In genomic region chr13:56103796-56104746, GRCm38 (mm10) we compare ENCODE assay signal across 13 mouse cellular contexts. TPM values are rescaled to one million over a fixed set of nuclear protein-coding genes. Genes with fewer than 3 reads are reported as not detected.
DNase-seq lines count a peak whose midpoint lies in the region; ATAC-seq and TF ChIP-seq lines count a peak whose summit lies in the region.
"Had no signal": no experiment of that assay in that cellular context is flagged by ENCODE, and none has a peak within 500 bp of the region (broad histone marks: within the 10 kb centered on the region; RNA-seq: fewer than 3 reads in every experiment).

No protein-coding gene starts in this region.

- no peak overlapping the region for H3K4me2 ChIP-seq in limb, embryonic 11.5 days (ENCODE audit: low read depth, severe bottlenecking)
- H3K4me2 ChIP-seq in intestine, embryonic 15.5 days (replicated peaks): no peak overlapping the region
- no peak overlapping the region for H3K4me2 ChIP-seq in midbrain, postnatal 0 days (ENCODE audit: low read depth, low read length, poor library complexity, severe bottlenecking)
- H3K4me2 ChIP-seq: liver, embryonic 13.5 days had no signal

- ATAC-seq in limb, embryonic 11.5 days (ENCODE audit: insufficient number of reproducible peaks, low FRiP score, low TSS enrichment, low read depth): no peak
- ATAC-seq in intestine, embryonic 15.5 days: no peak
- ATAC-seq in midbrain, postnatal 0 days (ENCODE audit: low FRiP score): peak; percentile 62
- ATAC-seq: activated CD4-positive, CD25-positive, alpha-beta regulatory T cell, adult 4 months had no signal

- H3K9me3 ChIP-seq in limb, embryonic 11.5 days (ENCODE audit: control insufficient read depth, low read length): no peaks in the 10 kb centered on the region
- no peaks in the 10 kb centered on the region for H3K9me3 ChIP-seq in limb, embryonic 10.5 days (replicated peaks)
- H3K9me3 ChIP-seq in intestine, embryonic 15.5 days: no peaks in the 10 kb centered on the region
- H3K9me3 ChIP-seq in midbrain, postnatal 0 days (ENCODE audit: low read length): no peaks in the 10 kb centered on the region
- H3K9me3 ChIP-seq: liver, embryonic 13.5 days had no signal

- peaks cover 20% of the 10 kb centered on the region for H3K4me1 ChIP-seq in limb, embryonic 11.5 days (ENCODE audit: control insufficient read depth, insufficient read depth, low read length)
- H3K4me1 ChIP-seq in limb, embryonic 10.5 days: peaks cover 53% of the 10 kb centered on the region
- H3K4me1 ChIP-seq in intestine, embryonic 15.5 days (replicated peaks): peaks cover 39% of the 10 kb centered on the region
- H3K4me1 ChIP-seq in midbrain, postnatal 0 days (ENCODE audit: insufficient read depth, low read length): peaks cover 7% of the 10 kb centered on the region; the same call in 1 of the 2 replicates

- H3K27ac ChIP-seq in limb, embryonic 11.5 days (replicated peaks; ENCODE audit: low read depth, low read length): peak overlapping the region; percentile 61
- H3K27ac ChIP-seq in limb, embryonic 10.5 days: no peak overlapping the region
- H3K27ac ChIP-seq in intestine, embryonic 15.5 days: peak overlapping the region; percentile 80; the same call in 1 of the 2 replicates
- peak overlapping the region; percentile 34; the same call in 1 of the 2 replicates for H3K27ac ChIP-seq in midbrain, postnatal 0 days (ENCODE audit: low read depth, low read length)
- no peak overlapping the region for H3K27ac ChIP-seq in gastrocnemius, adult 2 months
- H3K27ac ChIP-seq: heart, adult 2 months; liver, embryonic 13.5 days had no signal

- peaks cover 23% of the 10 kb centered on the region for H3K36me3 ChIP-seq in limb, embryonic 11.5 days (ENCODE audit: control insufficient read depth, insufficient read depth, low read length)
- H3K36me3 ChIP-seq in limb, embryonic 10.5 days: peaks cover 99% of the 10 kb centered on the region
- H3K36me3 ChIP-seq in intestine, embryonic 15.5 days: peaks cover 15% of the 10 kb centered on the region
- H3K36me3 ChIP-seq in midbrain, postnatal 0 days (ENCODE audit: insufficient read depth, low read length): peaks cover 7% of the 10 kb centered on the region; the same call in 1 of the 2 replicates

- intact Hi-C loops in gastrocnemius, adult 2 months (cut with DNase I): no loop called here

- DNase-seq in limb, embryonic 11.5 days (ENCODE audit: low spot score): no peak
- DNase-seq in limb, embryonic 10.5 days (ENCODE audit: low spot score): no peak
- DNase-seq in cerebellum, adult 9-11 months: peak; percentile 68
- DNase-seq in midbrain, postnatal 0 days (ENCODE audit: low spot score): peak; percentile 87
- no peak for DNase-seq in gastrocnemius, adult 2 months
- DNase-seq in yolk sac, embryonic 10.5 days (ENCODE audit: low spot score): no peak
- DNase-seq in c-Kit-positive CD71-positive TER-119-positive erythroid progenitor cells, embryonic 14.5 days (ENCODE audit: low spot score): no peak
- DNase-seq: kidney, adult 2 months; liver, embryonic 13.5 days; spleen, adult 18-20 months had no signal

- no peak overlapping the region for H3K9ac ChIP-seq in limb, embryonic 11.5 days (ENCODE audit: low read length)
- H3K9ac ChIP-seq in intestine, embryonic 15.5 days: no peak overlapping the region
- H3K9ac ChIP-seq in midbrain, postnatal 0 days (replicated peaks; ENCODE audit: low read length, poor library complexity, severe bottlenecking): no peak overlapping the region
- H3K9ac ChIP-seq: liver, embryonic 13.5 days had no signal

- WGBS in limb, embryonic 11.5 days: 90% methylated on average over 26 of the region's 26 CpGs
- WGBS in limb, embryonic 10.5 days: 93% methylated on average over 26 of the region's 26 CpGs
- WGBS in intestine, embryonic 15.5 days: 89% methylated on average over 26 of the region's 26 CpGs
- WGBS in midbrain, postnatal 0 days: 88% methylated on average over 26 of the region's 26 CpGs

- H3K4me3 ChIP-seq in limb, embryonic 11.5 days (ENCODE audit: low read depth, low read length): no peak overlapping the region
- H3K4me3 ChIP-seq in limb, embryonic 10.5 days: no peak overlapping the region
- H3K4me3 ChIP-seq in intestine, embryonic 15.5 days (replicated peaks): no peak overlapping the region
- no peak overlapping the region for H3K4me3 ChIP-seq in midbrain, postnatal 0 days (ENCODE audit: low read depth, low read length)
- H3K4me3 ChIP-seq in gastrocnemius, adult 2 months: no peak overlapping the region
- H3K4me3 ChIP-seq: heart, adult 2 months; liver, embryonic 13.5 days had no signal

- H3K27me3 ChIP-seq in limb, embryonic 11.5 days (ENCODE audit: control insufficient read depth, insufficient read depth, low read length): no peaks in the 10 kb centered on the region
- H3K27me3 ChIP-seq in limb, embryonic 10.5 days (ENCODE audit: low read depth, poor library complexity, severe bottlenecking): no peaks in the 10 kb centered on the region
- H3K27me3 ChIP-seq in intestine, embryonic 15.5 days (replicated peaks): no peaks in the 10 kb centered on the region
- H3K27me3 ChIP-seq in midbrain, postnatal 0 days (ENCODE audit: insufficient read depth, low read length): no peaks in the 10 kb centered on the region
- H3K27me3 ChIP-seq: liver, embryonic 13.5 days had no signal

- TF ChIP-seq CTCF in midbrain, postnatal 0 days (IDR thresholded peaks at IDR 0.05): no peak
- no peak for TF ChIP-seq CTCF in gastrocnemius, adult 2 months (IDR thresholded peaks at IDR 0.05)

RNA-seq across cellular contexts. Expression of gene H2afy, which starts 32.1 kb away (rescaled TPM):
- 726 and 743 TPM in 2 replicates for polyA plus RNA-seq in limb, embryonic 11.5 days (2014; fragmentation: Nextera tagmentation; extraction: Ambion mirVana)
- 642 and 645 TPM in 2 replicates for polyA plus RNA-seq in limb, embryonic 10.5 days (2016; fragmentation: Nextera tagmentation; extraction: Ambion mirVana)
- polyA plus RNA-seq in intestine, embryonic 15.5 days (2015; fragmentation: Nextera tagmentation; extraction: Ambion mirVana): 297 and 322 TPM in 2 replicates
- total RNA-seq in midbrain, postnatal 0 days (2014; rRNA removed): 117 and 163 TPM in 2 replicates
- polyA plus RNA-seq in midbrain, postnatal 0 days (2015; fragmentation: Nextera tagmentation; extraction: Ambion mirVana): 121 and 134 TPM in 2 replicates
- total RNA-seq in gastrocnemius, adult 2 months (2021): 10 to 100 TPM; 64.1 to 69.2 TPM

Comparison
In these comparisons a context has a peak if more than half of its experiments do, and no peak if none do; other contexts are left out.
1. H3K27ac ChIP-seq: peak in limb, embryonic 11.5 days (single experiment), intestine, embryonic 15.5 days (single experiment) and midbrain, postnatal 0 days (single experiment); none in limb, embryonic 10.5 days (single experiment) and gastrocnemius, adult 2 months (single experiment).
2. DNase-seq: peak in cerebellum, adult 9-11 months (single experiment) and midbrain, postnatal 0 days (single experiment); none in limb, embryonic 11.5 days (single experiment), limb, embryonic 10.5 days (single experiment), gastrocnemius, adult 2 months (single experiment), yolk sac, embryonic 10.5 days (single experiment) and c-Kit-positive CD71-positive TER-119-positive erythroid progenitor cells, embryonic 14.5 days (single experiment).